Mouse (Mus musculus) urinary bladder, postnatal 4 days (tissue): Measurements from ENCODE around the gene Gm10260.
A peak's percentile ranks its signal among the peaks of the same experiment; 100 is the strongest.

Experiments
- DNase-seq, 2 experiments: peaks; one replicate each; pipeline ENCODE4 v3.0.0; 2021 to 2022; ENCODE audit warnings: low spot score in 2 of 2

Gene Gm10260

DNA sequence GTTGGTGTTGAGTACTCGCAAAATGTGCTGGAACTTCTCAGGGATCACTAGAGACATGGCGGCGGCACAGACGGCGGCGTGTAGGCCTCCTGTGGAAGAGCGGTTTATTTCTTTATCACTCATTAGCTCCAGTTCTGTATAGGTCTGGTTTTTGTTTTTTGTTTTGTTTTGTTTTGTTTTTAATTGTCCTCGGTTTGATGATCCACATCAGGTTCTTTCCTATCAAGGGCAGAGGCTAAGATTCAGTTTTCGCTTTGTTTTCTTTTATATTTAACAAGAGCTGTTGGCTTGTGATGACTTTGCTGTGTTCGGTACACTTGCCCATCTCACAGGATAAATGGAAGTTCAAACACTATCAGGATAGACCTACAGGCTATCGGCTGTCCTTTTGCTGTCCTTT lies at the start of gene Gm10260:
Gene Gm10260 (minus strand): TSS at position 101 of the 400 bp plus-strand sequence.
- no peak for DNase-seq

DNA sequence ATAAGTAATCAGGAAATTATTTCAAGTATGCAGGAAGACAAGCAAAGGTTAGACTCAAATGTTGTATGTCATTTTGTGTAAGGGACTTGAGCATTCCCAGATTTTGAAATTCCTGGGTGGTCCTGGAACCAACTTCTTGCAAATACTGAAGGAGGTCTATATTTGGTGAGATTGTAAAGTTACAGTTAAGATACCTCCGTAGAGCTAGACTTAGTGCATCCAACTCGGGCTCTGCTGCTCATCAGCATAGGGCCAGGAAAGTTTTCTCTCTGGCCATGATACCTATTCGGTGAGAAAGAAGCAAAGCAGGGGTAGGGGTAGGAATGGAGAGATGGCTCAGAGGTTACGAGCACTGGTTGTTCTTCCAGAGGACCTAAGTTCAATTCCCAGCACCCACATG lies 49.4 kb upstream of the Gm10260 start:
- DNase-seq = no peak

DNA sequence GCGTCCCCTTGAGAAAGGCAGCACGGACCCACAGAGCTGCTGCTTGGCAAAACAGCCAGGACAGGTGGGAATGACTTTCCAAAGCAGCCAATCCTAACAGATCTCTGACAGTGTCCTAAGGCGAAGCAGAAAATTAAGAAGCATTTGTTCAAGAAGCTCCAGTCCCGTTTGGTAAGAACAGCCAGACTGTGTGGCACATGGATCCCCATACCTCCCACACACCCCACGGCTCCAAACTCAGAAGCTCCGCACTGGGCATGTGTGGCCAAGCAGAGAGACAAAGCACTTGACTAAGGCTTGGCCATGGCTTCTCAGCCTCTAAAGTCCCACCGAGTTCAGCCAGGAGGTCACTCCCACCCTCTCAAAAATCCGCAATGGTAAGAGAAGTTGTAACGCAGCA lies 45.5 kb upstream of the Gm10260 start:
- no peak for DNase-seq

DNA sequence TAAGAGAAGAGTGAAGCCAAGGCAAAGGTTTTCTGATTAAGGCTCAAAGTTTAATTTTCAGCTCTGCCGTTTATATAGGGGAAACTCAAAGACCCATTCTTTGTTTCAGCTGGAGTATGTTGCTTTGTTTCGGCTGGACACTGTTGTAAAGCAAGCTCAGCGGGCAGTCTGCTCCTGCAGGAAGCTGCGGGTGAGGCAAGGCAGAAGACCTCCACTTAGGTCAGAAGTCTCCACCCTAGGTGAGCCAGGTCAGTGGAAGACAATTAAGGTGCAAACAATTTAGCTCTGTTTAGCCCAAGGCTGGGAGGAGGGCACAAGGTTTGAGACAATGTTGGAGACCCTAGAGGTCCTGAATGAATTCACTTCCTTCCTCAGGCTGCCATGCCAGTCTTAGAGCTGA lies 42.0 kb upstream of the Gm10260 start:
- no peak for DNase-seq

DNA sequence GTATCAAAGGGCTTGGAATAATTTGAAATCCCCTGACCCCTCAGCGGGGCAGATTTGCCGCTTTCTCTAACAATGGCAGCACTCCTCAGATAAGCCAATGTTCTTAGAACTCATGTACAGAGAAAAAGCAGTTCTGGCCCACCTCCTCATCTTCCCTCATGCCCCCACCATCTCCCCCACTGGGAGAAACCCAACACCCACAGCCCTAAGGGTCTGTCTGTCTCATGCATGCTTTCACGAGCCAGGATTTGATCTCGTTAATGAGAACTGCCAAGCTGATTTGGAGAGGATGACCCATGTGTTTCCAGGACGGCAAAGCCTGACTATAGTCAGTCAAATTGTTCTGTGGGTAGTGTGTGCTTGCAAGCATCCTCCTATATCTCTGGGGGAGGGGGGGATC lies 37.0 kb upstream of the Gm10260 start:
- no peak for DNase-seq

DNA sequence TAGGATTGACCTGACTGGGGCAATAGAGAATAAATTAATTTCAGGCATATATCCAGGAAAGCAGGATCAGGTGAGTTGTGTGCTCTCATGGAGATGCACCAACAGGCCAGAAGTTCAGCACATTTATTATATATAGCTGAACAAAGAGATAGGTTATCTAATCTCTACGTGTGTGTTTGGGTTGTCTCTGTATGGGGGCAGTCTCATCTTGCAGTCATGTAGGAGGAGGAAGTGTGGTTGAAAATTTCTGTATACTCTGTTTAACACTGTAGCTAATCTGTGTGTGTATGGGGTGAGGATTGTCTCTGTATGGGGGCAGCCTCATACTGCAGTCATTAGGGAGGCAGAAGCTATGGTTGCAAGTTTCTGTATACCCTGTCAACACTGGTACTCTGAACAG lies 34.3 kb upstream of the Gm10260 start:
- no peak for DNase-seq

DNA sequence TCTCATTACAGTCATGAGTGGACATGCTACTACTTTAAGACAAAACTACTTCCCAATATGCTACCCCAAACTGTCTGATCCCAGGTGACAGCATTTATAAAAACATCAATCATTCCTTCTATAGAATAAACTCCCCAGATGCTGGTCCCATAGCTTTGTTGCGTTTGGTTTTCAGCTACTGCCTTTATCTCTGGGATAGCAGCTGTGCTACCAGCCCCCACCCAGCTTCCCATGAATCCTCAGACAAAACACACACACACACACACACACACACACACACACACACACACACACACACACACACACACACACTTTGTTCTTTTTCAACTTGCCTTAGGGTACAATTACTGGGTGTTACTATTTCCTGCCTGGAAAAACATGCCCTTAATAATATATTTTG lies 33.5 kb upstream of the Gm10260 start:
- DNase-seq = no peak

DNA sequence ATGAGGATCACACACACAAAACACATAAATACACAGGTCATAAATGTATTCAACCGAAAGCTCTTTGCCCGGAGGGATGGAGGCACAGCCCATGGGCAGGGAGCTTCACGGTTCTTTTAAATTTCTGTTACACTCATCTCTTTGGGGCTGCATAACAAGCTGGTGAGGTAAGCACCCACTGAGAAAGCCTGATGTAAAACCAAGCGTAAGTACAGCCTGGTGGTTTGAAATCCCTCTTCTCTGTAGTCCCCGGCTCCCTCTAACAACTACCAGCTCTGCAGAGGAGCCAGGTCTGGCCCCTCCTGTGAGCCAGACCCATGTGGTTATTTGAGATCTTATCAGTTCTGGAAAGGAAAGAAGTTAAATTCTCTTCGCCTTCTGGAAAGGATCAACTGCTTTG lies 31.2 kb upstream of the Gm10260 start:
- DNase-seq = no peak

DNA sequence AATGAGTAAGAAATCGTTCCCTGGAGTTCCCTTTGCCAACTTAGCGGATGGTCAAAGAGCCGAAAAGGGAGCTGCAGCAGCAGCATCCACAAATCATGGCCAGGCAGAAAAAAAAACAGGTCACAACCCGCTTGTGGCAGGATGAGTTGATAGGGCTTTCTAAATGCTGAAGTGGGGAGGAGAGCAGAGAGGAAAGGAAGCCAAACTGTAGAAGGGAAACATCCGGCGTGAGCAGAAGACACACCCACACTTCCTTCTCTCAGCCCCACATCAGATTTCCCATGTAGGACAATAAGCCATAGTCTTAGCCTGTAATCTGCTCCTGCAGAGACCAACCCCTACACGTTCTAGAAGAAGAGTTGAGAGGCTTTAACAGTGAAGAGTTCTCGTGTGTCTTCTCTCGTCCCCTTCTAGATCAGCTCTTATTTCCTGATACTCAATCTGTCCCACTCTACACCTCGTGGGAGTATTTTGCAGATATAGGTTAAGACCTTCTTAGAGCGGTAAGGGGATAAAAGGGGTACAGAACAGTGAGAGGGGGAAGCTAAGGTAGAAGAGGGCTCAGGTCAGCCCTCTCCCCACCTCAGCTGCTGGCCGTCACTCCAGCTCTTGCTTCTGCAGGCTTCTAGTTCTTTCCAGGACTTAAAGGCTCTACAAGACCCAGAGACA lies 29.5 kb upstream of the Gm10260 start:
- no peak for DNase-seq

DNA sequence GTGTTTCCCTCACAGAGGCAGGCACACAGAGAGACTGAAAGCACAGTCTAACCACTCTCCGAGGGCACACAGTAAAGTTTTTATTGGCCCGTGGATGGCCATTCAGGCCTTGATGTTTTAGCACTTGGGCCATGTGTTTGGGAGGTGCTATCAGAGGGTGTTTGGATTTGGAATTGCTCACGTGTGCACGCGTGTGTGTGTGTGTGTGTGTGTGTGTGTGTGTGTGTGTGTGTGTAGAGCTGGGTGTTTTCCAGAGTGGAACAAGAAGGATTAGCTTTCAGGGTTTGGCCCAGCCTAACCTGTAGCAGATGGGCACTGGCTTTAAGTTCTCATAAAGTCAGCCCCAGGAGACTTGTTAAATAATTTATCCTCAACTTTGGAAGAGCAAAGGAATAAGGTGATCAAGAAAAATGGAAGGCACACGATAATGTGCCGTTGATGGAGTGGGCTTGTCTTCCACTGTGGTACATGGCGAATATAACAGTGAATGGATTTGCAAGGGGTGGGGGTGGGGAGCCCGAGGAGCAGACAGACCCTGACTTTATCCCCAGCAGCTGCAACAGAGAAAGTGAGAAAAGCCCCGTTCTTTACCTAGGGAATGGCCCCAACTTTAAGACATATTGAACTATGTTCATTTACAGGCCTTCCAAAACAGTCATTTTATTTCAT lies 24.9 kb upstream of the Gm10260 start:
- DNase-seq = no peak

DNA sequence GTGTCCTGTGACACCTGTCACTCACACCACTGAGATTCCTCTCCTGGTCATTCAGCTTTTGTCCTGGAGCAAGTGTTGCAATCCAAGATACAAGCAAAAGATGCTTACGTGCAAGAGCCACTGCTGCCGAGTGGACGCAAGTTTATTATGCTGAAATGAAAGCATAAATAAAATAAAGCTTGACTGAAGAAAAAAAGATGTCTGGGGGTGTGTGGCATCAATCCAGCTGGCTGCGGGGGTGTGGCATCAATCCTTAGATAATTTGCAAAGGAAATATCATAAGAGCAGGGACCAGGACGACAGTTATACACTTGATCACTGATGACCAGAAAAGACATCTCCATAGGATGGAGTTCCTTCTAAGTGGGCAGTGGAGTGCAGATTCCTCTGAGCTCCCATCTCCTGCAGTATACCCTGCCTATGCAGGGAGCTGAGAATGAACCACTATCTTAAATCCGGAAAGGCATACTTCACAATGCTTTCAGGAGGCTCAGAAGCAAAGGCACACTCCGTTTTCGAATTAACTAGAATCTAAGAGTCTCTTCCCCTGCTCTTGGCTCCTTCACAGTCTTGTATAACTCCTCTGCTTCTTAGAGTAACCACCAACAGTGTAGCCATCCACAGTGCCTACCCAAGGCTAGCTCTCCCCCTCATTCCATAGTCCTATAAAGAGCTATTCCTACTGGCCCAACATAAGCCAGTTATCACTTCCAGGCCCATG lies 23.2 kb upstream of the Gm10260 start:
- DNase-seq = no peak

DNA sequence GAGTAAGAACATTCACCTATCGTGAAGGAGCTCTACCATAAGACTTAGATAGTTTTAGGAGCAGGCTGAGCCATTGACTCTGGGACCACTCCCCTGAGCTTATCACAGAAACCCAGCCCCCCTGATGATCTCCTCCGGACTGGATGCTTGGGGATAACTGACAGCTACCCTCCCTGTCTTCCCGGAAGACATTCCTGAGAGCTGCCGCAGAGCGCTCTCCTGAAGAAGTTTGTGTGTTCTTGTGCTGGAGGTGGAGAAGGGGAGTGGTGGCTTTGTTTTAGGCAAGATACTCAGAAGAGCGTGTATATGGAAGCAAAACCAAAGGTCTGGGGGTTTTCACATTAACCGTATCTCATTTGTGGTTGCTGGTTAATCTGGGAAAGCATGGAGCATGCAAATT lies 21.6 kb upstream of the Gm10260 start:
- no peak for DNase-seq

DNA sequence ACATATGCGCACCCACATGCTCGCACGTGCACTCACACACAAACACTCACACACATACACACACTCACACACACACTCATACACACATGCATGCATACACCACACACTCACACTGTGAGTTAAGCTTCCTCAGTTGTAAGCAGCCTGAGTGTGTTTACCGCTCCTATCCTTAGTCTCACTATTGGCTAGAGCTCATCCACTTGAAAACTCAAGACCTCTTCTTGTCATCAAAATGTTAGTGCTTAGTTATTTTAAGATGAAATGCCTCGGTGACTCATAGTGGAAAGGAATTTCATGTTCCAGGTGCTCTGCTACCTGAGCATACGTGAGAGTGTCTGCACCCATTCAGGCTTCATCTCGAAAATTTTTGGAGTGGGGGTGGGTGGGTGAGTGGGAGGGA lies 21.2 kb upstream of the Gm10260 start:
- DNase-seq = no peak

DNA sequence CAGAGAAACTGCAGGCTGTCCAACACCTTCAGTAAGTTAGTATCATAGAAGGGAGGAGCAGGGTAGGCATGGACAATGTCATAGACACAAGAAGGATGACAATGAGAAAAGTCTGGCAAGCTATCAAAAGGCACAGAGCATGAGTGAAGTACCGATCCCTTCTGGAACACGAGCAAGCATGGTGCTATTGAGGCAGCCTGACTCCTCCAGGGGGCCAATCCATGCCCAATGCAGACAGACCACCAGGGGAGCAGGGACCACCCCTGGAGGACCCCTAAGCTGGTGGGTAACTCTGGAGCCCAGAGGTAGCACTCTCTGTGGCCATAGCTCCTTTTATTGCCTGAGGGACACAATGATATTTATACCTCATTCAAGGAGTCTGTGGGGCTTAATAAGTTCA lies 20.1 kb upstream of the Gm10260 start:
- DNase-seq = no peak

DNA sequence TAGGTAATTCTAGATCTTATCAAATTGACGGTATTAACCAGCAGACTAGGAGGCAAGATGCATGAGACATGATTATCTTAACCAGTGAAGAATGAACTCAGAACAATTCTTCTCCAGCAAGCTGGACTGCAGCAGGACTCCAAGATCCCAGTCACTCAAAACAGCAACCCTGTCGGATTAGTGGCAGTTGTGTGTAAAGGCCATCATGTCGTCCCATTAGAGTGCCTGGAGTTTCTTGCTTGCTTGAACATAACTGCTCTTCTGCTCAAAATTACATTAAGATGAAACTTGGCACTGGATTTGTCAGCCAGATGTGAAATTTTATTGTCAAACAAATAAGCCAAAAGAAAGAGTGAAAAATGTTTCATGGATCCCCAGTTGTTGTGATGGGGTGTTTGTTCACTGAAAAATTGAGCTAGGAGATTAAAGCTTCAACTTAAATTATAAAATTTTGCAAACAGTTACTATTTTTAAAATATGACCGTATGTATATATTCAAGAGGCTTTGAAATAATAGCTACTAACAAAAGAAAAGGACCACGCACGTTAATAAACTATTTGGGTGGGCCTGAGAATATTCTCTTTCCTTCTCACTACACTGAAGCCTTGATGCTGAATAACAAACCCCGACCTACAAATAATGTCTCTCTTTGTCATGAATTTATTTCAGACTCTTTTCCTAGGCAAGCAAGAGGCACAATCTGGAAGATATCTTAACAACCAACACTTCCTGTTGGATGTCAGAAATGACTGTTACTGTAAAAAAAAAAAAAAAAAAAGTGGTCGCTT lies 19.4 kb upstream of the Gm10260 start:
- DNase-seq = no peak

DNA sequence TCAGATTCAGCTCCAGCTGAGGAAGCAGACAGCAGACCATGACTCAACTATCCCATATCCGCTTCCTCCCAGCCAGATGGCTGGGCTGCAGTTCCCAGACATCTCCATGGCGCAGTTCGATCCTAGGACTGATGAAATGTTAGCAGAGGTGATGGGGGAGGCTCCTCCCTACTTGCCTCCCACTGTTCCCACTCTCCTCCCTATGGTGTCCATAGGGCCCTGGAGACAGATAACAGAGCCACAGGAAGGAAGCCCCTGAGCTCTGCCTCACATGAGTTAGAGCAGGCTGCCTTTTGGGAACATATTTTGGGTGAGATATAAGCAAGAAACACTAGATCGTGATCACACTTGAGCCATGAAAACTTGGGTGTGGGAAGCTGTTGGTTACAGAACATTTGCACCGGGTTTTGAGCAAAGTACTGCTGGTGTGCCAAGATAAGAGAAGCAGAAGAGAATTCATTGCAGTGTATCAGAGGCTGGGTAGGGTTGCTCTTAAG lies 18.3 kb upstream of the Gm10260 start:
- no peak for DNase-seq

DNA sequence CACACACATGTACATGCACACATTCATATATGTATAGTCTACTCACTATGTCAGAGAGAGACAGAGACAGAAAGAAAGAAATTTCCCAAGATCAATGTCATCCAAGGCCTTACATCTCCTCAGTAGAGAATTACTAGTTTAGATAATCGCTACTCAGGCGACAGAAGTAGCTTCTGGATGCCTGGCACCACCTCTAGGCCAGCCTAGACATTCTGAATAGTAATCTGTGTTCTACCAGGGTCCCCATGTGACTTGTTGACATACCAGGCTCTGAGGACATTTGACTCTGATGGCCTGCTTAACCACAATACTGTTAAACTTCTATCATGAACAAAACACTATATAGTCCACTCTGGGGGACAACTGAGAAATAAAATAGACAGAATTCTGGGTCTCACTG lies 17.2 kb upstream of the Gm10260 start:
- no peak for DNase-seq

DNA sequence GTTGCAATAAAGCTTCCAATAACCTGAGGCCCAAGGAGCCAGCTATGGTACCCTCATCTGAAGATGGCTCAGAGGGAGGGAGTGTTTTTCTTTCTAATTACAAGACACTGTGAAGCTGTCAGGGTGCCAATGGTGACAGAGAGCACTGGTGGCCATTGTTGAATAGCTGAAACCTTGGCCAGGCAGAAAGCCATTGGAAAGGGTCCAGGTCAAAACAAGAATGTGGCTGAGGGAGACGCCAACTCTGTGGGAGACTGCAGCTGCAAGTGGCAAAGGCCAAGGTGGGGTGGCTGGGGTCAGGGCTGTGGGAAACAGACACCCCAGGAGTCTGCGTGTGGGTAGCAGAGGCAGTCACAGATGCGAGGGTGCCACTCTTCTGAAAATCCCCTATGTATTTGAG lies 16.3 kb upstream of the Gm10260 start:
- peak in 1 of 2 experiments; percentile 47 for DNase-seq

DNA sequence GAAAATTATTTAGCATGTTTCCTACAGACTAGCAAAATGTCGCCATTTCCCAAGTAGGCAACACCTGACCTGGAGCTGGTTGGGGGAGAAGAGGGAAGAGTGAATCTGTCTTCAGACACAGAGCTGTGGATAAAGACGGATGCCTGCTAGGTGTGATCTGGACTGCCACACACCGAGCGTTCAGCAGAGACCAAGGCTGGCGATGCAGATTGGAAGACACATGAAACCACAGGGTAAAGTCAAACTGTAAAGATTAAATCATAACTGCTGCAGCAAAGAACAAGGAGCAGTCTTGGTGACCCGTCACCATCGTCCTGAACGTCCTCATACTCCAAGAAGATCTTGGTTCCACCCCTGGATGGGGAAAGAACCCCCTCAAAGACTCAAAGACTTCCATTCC lies 15.5 kb upstream of the Gm10260 start:
- no peak for DNase-seq

DNA sequence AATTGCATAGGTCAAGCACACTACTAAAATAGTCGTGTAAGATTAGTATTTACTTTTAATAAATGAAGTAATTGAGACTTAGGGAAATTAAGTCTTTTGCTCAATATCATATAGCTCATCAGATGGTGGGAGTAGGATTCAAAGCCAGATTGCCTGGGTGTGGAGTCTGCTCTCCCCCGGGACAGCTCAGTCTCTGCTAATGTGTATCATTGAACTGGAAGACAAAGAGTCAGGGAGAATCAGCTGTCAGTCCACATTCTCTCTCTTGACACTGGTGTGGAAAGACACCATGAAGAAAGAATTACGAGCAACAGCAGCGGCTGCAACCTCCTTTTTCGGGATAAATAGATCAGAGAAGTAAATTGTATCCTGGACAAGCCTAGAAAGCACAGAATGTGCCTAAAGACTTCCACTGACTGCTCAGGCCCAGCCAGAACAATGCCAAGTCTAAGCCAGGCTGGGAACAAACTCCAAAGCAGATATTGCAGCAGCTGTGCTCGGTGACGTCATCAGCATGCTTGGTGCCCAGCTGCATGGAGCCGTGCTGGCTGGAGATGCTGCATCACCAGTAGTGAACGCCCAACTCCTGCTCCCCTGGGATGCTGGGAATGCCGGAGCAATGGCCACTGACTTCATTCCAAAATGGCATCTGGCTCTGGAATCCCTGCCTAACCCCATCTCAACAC lies 14.5 kb upstream of the Gm10260 start:
- DNase-seq = peak in 1 of 2 experiments; percentile 32

DNA sequence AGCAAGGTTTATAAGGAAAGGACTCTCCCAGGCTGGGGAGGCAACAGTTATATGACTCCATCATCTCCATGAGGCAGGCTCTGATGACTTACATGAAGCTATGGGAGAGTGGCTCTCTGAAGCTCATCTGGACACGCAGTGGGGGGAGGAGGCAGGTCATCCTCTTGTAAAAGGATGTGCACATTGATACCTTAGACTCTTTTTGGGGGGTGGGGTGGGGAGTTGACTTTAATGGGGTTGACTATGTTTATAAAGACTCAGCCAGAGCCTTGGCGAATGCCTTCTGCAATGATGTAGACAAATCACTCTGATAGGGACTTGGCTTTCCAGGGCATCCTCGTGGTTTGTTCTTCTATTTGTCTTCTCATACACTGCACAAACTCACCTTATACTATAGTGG lies 8.8 kb upstream of the Gm10260 start:
- no peak for DNase-seq

DNA sequence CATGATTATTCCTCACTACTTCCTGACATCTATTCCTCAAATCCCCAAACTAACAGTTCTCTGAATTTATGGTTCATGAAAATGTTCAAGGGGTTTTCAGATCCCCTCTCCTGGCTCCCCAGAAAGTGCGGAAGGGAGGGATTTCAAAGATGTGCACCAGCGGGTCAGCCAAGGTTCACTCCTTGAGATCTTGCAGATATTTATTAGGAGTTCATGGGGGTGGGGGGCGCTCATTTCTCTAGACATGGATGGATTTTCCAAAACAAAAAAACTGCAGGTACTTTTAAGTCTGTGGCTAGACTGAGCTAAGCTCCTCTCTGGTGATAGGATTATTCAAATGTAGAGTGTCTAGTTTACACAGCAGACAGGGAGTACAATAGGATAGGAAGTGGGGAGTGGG lies 8.4 kb upstream of the Gm10260 start:
- DNase-seq = no peak
